Mouse (Mus musculus) bone marrow, adult 2 months (tissue): ENCODE data around the gene F5.

Experiments
- CTCF ChIP-seq: fragments of 200-500 bp; IDR thresholded peaks from 2 replicates; pipeline ENCODE4 v1.5.1; 2011; ENCODE audit warnings: low read length, control low read depth; ENCODE audit not compliant: control insufficient read depth, insufficient read depth
- POLR2A ChIP-seq: fragments of 200-500 bp; IDR thresholded peaks from 2 replicates; pipeline ENCODE4 v1.6.1; 2011; ENCODE audit warnings: low read depth, mild to moderate bottlenecking, control low read depth, low read length, borderline replicate concordance; ENCODE audit not compliant: control insufficient read depth

- TF ChIP-seq CTCF = no peak
- no peak for TF ChIP-seq POLR2A
Observed at GRCm38 (mm10) chr1:164120777-164121158, 30.9 kb upstream of the F5 start.
